Mouse (Mus musculus): Measurements from ENCODE around the gene Actn3. TPM values are rescaled to one million over a fixed set of nuclear protein-coding genes. Genes with fewer than 3 reads are reported as not detected.

The Actn3 gene
- total and polyA plus RNA-seq, 2 experiments: 1.1 TPM; not detected in 1

DNA sequence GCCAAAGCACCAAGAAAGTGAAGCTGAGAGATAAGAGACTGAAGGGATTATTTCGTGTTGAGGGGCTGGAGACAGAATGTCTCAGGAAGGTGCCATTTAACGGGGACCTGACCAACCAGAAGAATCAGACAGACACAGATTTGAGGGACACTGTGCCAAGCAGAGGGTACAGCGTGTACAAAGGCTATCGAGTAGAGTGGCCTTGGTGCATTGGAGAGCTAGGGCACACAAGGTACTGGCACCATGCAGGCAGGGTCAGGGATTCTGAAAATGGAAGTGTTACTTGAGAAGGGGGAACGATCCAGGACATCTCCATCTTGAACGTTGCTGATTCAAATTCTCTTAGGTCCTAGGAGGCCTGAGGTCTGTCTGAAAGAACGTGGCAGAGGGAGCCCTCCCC, 31.7 kb upstream of the Actn3 start:
- Histone ChIP-seq H3K79me2 (ENCODE audit: control insufficient read depth, insufficient read depth, low read length) (no peaks in the 10 kb centered on the region), H3K27me3 (ENCODE audit: control insufficient read depth, insufficient read depth, low read length) (no peaks in the 10 kb centered on the region), H3K4me3 (ENCODE audit: insufficient read depth, low read depth, low read length) (no peak overlapping the region), H3K4me1 (ENCODE audit: control insufficient read depth, insufficient read depth, low read length) (peaks cover 3% of the 10 kb centered on the region; the same call in 1 of the 2 replicates), H3K9ac (ENCODE audit: low read depth, low read length) (no peak overlapping the region), H3K36me3 (ENCODE audit: control insufficient read depth, insufficient read depth, low read length) (peaks cover 34% of the 10 kb centered on the region; the same call in 1 of the 2 replicates), H3K27ac (replicated peaks; ENCODE audit: insufficient read depth, low read depth, low read length) (no peak overlapping the region)
- WGBS: 89% methylated on average over 7 of the region's 7 CpGs
- TF ChIP-seq CTCF (IDR thresholded peaks at IDR 0.05; ENCODE audit: low read depth, low read length): no peak
- no peak for TF ChIP-seq POLR2A (IDR thresholded peaks at IDR 0.05; ENCODE audit: extremely low read depth, insufficient read depth, low read length)
- no peak for DNase-seq (ENCODE audit: extremely low read depth, low read depth, low spot score)

- H3K4me1 ChIP-seq (ENCODE audit: control insufficient read depth, insufficient read depth, low read length): peaks cover 3% of the 10 kb centered on the region; the same call in 1 of the 2 replicates
- H3K36me3 ChIP-seq (ENCODE audit: control insufficient read depth, insufficient read depth, low read length): peaks cover 25% of the 10 kb centered on the region; the same call in 1 of the 2 replicates
- no peaks in the 10 kb centered on the region for H3K27me3 ChIP-seq (ENCODE audit: control insufficient read depth, insufficient read depth, low read length)
- H3K4me3 ChIP-seq (ENCODE audit: insufficient read depth, low read depth, low read length): no peak overlapping the region
- H3K27ac ChIP-seq (replicated peaks; ENCODE audit: insufficient read depth, low read depth, low read length): no peak overlapping the region
- TF ChIP-seq POLR2A (IDR thresholded peaks at IDR 0.05; ENCODE audit: extremely low read depth, insufficient read depth, low read length): no peak
- TF ChIP-seq CTCF (IDR thresholded peaks at IDR 0.05; ENCODE audit: low read depth, low read length): peak; percentile 63
- peak; percentile 25 for DNase-seq (ENCODE audit: extremely low read depth, low read depth, low spot score)
- WGBS: 92% methylated on average over 4 of the region's 4 CpGs
- H3K79me2 ChIP-seq (ENCODE audit: control insufficient read depth, insufficient read depth, low read length): no peaks in the 10 kb centered on the region
- no peak overlapping the region for H3K9ac ChIP-seq (ENCODE audit: low read depth, low read length)
Observed at GRCm38 (mm10) chr19:4908107-4908506, 30.4 kb upstream of the Actn3 start.

- Histone ChIP-seq H3K9ac (ENCODE audit: low read depth, low read length) (no peak within 1 kb of the TSS; the same call in 1 of the 2 replicates), H3K4me1 (ENCODE audit: control insufficient read depth, insufficient read depth, low read length) (peaks cover 3% of the 10 kb centered on the region; the same call in 1 of the 2 replicates), H3K79me2 (ENCODE audit: control insufficient read depth, insufficient read depth, low read length) (no peaks in the 10 kb centered on the region), H3K27me3 (ENCODE audit: control insufficient read depth, insufficient read depth, low read length) (no peaks in the 10 kb centered on the region), H3K4me3 (ENCODE audit: insufficient read depth, low read depth, low read length) (peak within 1 kb of the TSS; percentile 73), H3K36me3 (ENCODE audit: control insufficient read depth, insufficient read depth, low read length) (peaks cover 11% of the 10 kb centered on the region; the same call in 1 of the 2 replicates), H3K27ac (replicated peaks; ENCODE audit: insufficient read depth, low read depth, low read length) (no peak within 1 kb of the TSS)
- no peak for TF ChIP-seq POLR2A (IDR thresholded peaks at IDR 0.05; ENCODE audit: extremely low read depth, insufficient read depth, low read length)
- TF ChIP-seq CTCF (IDR thresholded peaks at IDR 0.05; ENCODE audit: low read depth, low read length): no peak
- peak; percentile 62 for DNase-seq (ENCODE audit: extremely low read depth, low read depth, low spot score)
- WGBS: 8% methylated on average over 31 of the region's 31 CpGs
Observed at GRCm38 (mm10) chr19:4905979-4906794, 28.5 kb upstream of the Actn3 start, which contains the start of gene Bbs1. Gene Bbs1, minus strand, starts transcription at chr19:4906628.

- no peak for DNase-seq (ENCODE audit: extremely low read depth, low read depth, low spot score)
- Histone ChIP-seq H3K27ac (replicated peaks; ENCODE audit: insufficient read depth, low read depth, low read length) (no peak overlapping the region), H3K79me2 (ENCODE audit: control insufficient read depth, insufficient read depth, low read length) (no peaks in the 10 kb centered on the region), H3K4me3 (ENCODE audit: insufficient read depth, low read depth, low read length) (no peak overlapping the region), H3K27me3 (ENCODE audit: control insufficient read depth, insufficient read depth, low read length) (no peaks in the 10 kb centered on the region), H3K4me1 (ENCODE audit: control insufficient read depth, insufficient read depth, low read length) (no peaks in the 10 kb centered on the region), H3K36me3 (ENCODE audit: control insufficient read depth, insufficient read depth, low read length) (no peaks in the 10 kb centered on the region), H3K9ac (ENCODE audit: low read depth, low read length) (no peak overlapping the region)
- 70% methylated on average over 3 of the region's 3 CpGs for WGBS
- TF ChIP-seq POLR2A (IDR thresholded peaks at IDR 0.05; ENCODE audit: extremely low read depth, insufficient read depth, low read length) (no peak), CTCF (IDR thresholded peaks at IDR 0.05; ENCODE audit: low read depth, low read length) (no peak)
Observed at GRCm38 (mm10) chr19:4899888-4900287, 22.2 kb upstream of the Actn3 start.

DNA sequence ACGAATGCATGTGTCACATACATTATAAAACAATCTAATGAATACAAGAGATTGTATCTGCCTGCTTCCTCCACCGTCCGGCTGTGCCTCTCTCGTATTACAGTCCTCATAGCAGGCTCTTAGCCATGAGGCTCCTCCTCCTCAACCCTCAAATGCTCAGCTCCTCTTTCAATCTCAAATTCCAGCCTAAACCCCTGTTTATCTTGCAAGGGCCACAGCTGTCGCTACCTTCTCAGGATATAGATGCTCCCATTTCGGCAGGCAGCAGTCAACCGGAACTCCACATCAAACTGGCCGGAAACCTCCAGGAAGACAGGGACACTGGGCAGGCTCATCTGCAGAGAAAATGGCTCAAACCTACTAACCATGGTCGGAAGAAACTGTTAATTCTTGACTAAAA, 21.3 kb upstream of the Actn3 start:
- WGBS: 86% methylated on average over 9 of the region's 9 CpGs
- no peak overlapping the region for H3K4me3 ChIP-seq (ENCODE audit: insufficient read depth, low read depth, low read length)
- H3K27me3 ChIP-seq (ENCODE audit: control insufficient read depth, insufficient read depth, low read length): no peaks in the 10 kb centered on the region
- H3K79me2 ChIP-seq (ENCODE audit: control insufficient read depth, insufficient read depth, low read length): no peaks in the 10 kb centered on the region
- no peak for TF ChIP-seq POLR2A (IDR thresholded peaks at IDR 0.05; ENCODE audit: extremely low read depth, insufficient read depth, low read length)
- TF ChIP-seq CTCF (IDR thresholded peaks at IDR 0.05; ENCODE audit: low read depth, low read length): no peak
- no peaks in the 10 kb centered on the region for H3K36me3 ChIP-seq (ENCODE audit: control insufficient read depth, insufficient read depth, low read length)
- H3K9ac ChIP-seq (ENCODE audit: low read depth, low read length): no peak overlapping the region
- no peak for DNase-seq (ENCODE audit: extremely low read depth, low read depth, low spot score)
- H3K27ac ChIP-seq (replicated peaks; ENCODE audit: insufficient read depth, low read depth, low read length): no peak overlapping the region
- H3K4me1 ChIP-seq (ENCODE audit: control insufficient read depth, insufficient read depth, low read length): no peaks in the 10 kb centered on the region
